Mouse (Mus musculus) ES-E14 (cell line): ENCODE data around the gene Wdr95. TPM values are rescaled to one million over a fixed set of nuclear protein-coding genes. Genes with fewer than 3 reads are reported as not detected.

Experiments
- DNase-seq: peaks from one replicate; pipeline ENCODE4 v3.0.0-alpha.2; 2013; ENCODE audit warnings: low read depth, low spot score
- H3K27ac ChIP-seq: 2 replicates; pipeline ENCODE4 v1.5.1; 2012; ENCODE audit warnings: low read depth, mild to moderate bottlenecking, low read length, moderate library complexity, mixed read lengths; ENCODE audit not compliant: poor library complexity, insufficient read depth, severe bottlenecking
- H3K36me3 ChIP-seq: 2 replicates; pipeline ENCODE4 v1.6.1; 2012; ENCODE audit warnings: mild to moderate bottlenecking, low read length, moderate library complexity, mixed read lengths; ENCODE audit not compliant: control insufficient read depth, poor library complexity, insufficient read depth, severe bottlenecking
- H3K4me1 ChIP-seq, 2 experiments: fragments of 150-350 bp in 1 of 2; sonication (generic) in 1 of 2; 2 replicates each; pipeline ENCODE4 v1.6.1; 2012; ENCODE audit warnings: low read length in 2 of 2, mild to moderate bottlenecking in 1 of 2, mixed read lengths in 1 of 2; ENCODE audit not compliant: control insufficient read depth in 2 of 2, insufficient read depth in 2 of 2, poor library complexity in 1 of 2
- H3K4me3 ChIP-seq, 2 experiments: fragments of 150-350 bp in 1 of 2; sonication (generic) in 1 of 2; 2 replicates each; pipeline ENCODE4 v1.5.1; 2012; ENCODE audit warnings: low read length in 2 of 2, low read depth in 1 of 2, mild to moderate bottlenecking in 1 of 2, mixed read lengths in 1 of 2; ENCODE audit not compliant: insufficient read depth in 1 of 2, poor library complexity in 1 of 2, severe bottlenecking in 1 of 2
- H3K9ac ChIP-seq: 2 replicates; pipeline ENCODE4 v1.6.1; 2012; ENCODE audit warnings: low read depth, mild to moderate bottlenecking, low read length, mixed read lengths; ENCODE audit not compliant: poor library complexity, insufficient read depth, severe bottlenecking
- H3K9me3 ChIP-seq: fragments of 150-350 bp; sonication (generic); 2 replicates; pipeline ENCODE4 v1.6.1; 2012; ENCODE audit warnings: low read depth, mild to moderate bottlenecking, low read length; ENCODE audit not compliant: control insufficient read depth, insufficient read depth
- CHD2 ChIP-seq: IDR thresholded peaks from 2 replicates; pipeline ENCODE4 v1.6.1; 2014; ENCODE audit warnings: mild to moderate bottlenecking, low read depth, low read length, inconsistent platforms
- HCFC1 ChIP-seq: IDR thresholded peaks from 2 replicates; pipeline ENCODE4 v1.6.1; 2012; ENCODE audit warnings: low read length, inconsistent platforms, borderline replicate concordance; ENCODE audit not compliant: insufficient read depth
- MAFK ChIP-seq: IDR thresholded peaks from 2 replicates; pipeline ENCODE4 v1.6.1; 2014; ENCODE audit warnings: mild to moderate bottlenecking, low read depth, low read length, inconsistent platforms; ENCODE audit not compliant: insufficient read depth
- ZC3H11A ChIP-seq: IDR thresholded peaks from 2 replicates; pipeline ENCODE4 v1.6.1; 2012; ENCODE audit warnings: low read depth, mild to moderate bottlenecking, inconsistent platforms, low read length, borderline replicate concordance
- ZNF384 ChIP-seq: IDR thresholded peaks from 2 replicates; pipeline ENCODE4 v1.6.1; 2012; ENCODE audit warnings: low read depth, low read length, inconsistent platforms
- in situ Hi-C, 2 experiments: fragments of 600-800 bp; cut with MboI; formaldehyde crosslinking; loops; one replicate each; pipeline ENCODE4 v1.15.1; 2025; ENCODE audit warnings: low sequenced_read_pairs in 2 of 2, inconsistent platforms in 1 of 2; ENCODE audit not compliant: unreplicated experiment in 2 of 2
- total RNA-seq: library from RNA; depleted of rRNA; stranded (reverse); fragments of 300-350 nt; gene quantifications from 2 replicates; pipeline ENCODE4 v1.2.3, GENCODE M21; 2012

Wdr95 gene
- total RNA-seq, 1 experiment = 1.5 TPM

DNA sequence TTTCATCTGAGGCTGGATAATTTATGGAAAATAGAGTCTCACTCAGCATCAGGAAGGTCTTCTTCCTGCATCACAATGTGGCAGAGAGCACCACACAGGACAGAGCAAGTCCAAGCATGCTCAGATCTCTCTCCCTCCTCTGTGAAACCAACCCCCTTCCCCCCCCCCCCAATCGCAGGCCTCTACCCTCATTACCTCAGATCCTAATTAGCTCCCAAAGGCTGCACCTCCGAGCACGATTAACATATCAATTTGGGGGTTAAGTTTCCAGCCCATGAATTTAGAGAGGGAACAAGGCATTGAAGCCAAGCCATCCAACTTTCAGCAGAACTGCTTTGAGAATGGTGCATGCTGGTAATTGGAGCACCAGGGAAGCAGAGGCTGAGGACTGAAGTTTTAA lies 15.8 kb upstream of the Wdr95 start:
- in situ Hi-C loops = no loop called here
- DNase-seq = no peak
- Histone ChIP-seq H3K9ac (no peak overlapping the region), H3K27ac (no peak overlapping the region), H3K36me3 (no peaks in the 10 kb centered on the region), H3K4me1 (peaks cover 3 to 11% of the 10 kb centered on the region in 2 experiments; a peak in 2 of 4 replicates), H3K4me3 (no peak overlapping the region), H3K9me3 (no peaks in the 10 kb centered on the region)
- no peak for TF ChIP-seq HCFC1
- TF ChIP-seq ZNF384 = no peak
- TF ChIP-seq ZC3H11A = no peak
- TF ChIP-seq MAFK = no peak
- TF ChIP-seq CHD2 = no peak

DNA sequence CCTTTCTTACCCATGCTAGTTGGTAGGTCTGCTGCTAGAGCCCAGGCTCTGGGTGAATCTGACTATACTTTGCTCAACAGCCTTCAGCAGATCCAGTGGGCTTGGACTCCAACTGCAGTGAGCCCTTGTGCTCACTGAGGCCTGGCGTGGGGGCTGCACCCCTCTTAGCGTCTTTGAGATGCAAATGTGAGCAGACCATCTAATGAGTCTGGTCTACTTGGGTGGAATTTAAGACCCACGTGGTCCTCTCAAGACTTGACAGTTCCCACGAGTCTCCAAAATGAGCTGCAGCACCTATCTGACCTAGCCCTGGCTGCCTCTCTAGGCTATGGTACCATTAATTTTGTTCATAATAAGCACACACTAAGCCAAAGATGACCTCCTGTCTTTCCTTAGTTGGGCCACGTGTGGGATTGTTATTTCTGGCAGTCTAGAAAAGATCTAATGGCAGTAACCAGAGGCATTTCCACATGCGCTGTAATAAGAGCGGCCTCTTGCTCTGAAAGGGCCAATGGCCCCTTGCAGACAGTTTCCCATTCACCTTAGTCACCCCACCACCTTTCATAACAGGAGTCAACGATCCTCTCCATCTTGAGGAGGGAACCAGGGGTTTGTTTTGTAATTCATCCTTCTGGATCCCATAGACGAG lies 14.9 kb upstream of the Wdr95 start:
- Histone ChIP-seq H3K4me1 (peaks cover 3 to 11% of the 10 kb centered on the region in 2 experiments; a peak in 2 of 4 replicates), H3K9ac (no peak overlapping the region), H3K27ac (no peak overlapping the region), H3K9me3 (no peaks in the 10 kb centered on the region), H3K36me3 (no peaks in the 10 kb centered on the region), H3K4me3 (no peak overlapping the region)
- in situ Hi-C loops = no loop called here
- DNase-seq = no peak
- no peak for TF ChIP-seq HCFC1
- no peak for TF ChIP-seq CHD2
- TF ChIP-seq MAFK = no peak
- TF ChIP-seq ZC3H11A = no peak
- TF ChIP-seq ZNF384 = no peak

DNA sequence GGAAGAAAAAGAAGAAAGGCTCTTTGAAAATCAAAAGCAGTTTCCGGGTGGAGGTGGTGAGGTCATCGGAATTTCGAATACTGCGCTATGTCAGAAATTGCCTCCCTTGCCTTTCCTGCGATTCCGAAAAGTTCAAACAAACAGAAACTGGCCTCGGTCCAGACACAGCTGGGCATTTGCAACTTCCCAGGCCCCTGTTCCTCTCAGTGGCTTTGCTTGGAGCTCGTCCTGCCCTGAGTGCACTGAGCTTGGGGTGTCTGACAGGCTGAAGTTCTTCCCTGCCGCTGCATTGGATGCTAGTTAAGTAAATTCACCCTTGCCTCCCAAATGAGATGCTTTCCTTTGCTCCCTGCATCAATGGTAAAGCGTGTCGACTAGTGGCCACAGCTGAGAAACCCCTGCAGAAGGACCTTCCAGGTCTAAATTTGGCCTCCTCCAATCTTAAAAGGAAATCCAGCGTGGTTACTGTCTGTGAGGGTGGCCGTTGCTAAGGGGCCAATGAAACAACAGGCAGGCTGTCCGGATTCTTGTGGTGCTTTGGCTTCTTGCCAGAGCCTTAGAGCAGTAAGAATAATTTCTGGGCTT lies 14.3 kb upstream of the Wdr95 start:
- in situ Hi-C loops = no loop called here
- H3K4me1 ChIP-seq = peaks cover 3 to 11% of the 10 kb centered on the region in 2 experiments; a peak in 2 of 4 replicates
- no peak overlapping the region for H3K4me3 ChIP-seq
- H3K9ac ChIP-seq = no peak overlapping the region
- TF ChIP-seq CHD2 (no peak), ZC3H11A (no peak), MAFK (no peak), ZNF384 (no peak), HCFC1 (no peak)
- no peak overlapping the region for H3K27ac ChIP-seq
- no peaks in the 10 kb centered on the region for H3K36me3 ChIP-seq
- no peaks in the 10 kb centered on the region for H3K9me3 ChIP-seq
- DNase-seq = no peak

DNA sequence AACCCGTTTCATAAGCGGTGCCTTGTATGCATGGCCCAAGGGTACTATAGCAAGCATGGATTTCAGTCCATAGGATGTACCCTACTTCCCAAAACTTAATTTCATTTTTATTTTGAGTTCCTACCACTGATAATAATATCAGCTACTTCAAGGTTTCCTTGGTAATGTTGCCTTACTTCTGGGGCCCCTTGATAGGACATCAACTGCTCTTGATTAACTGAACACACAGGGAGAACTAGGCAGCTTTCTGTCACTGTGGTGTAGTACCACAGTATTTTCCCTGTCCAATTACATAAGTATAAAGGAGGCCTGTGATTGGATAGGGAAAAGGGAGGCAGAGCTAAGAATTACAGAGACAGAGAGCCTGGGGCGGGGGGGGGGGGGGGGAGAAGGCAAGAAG lies 13.6 kb upstream of the Wdr95 start:
- no peak for DNase-seq
- Histone ChIP-seq H3K4me3 (no peak overlapping the region), H3K36me3 (no peaks in the 10 kb centered on the region), H3K9me3 (no peaks in the 10 kb centered on the region), H3K4me1 (peaks cover 3 to 11% of the 10 kb centered on the region in 2 experiments; a peak in 2 of 4 replicates), H3K27ac (no peak overlapping the region), H3K9ac (no peak overlapping the region)
- no peak for TF ChIP-seq MAFK
- TF ChIP-seq ZC3H11A = no peak
- TF ChIP-seq HCFC1 = no peak
- no peak for TF ChIP-seq CHD2
- no peak for TF ChIP-seq ZNF384
- in situ Hi-C loops = no loop called here
